Mouse (Mus musculus) bone marrow, adult 2 months (tissue): ENCODE data around the gene Cyb5r3.

Source experiments
- CTCF ChIP-seq: fragments of 200-500 bp; IDR thresholded peaks from 2 replicates; pipeline ENCODE4 v1.5.1; 2011; ENCODE audit warnings: low read length, control low read depth; ENCODE audit not compliant: control insufficient read depth, insufficient read depth
- POLR2A ChIP-seq: fragments of 200-500 bp; IDR thresholded peaks from 2 replicates; pipeline ENCODE4 v1.6.1; 2011; ENCODE audit warnings: low read depth, mild to moderate bottlenecking, control low read depth, low read length, borderline replicate concordance; ENCODE audit not compliant: control insufficient read depth

DNA sequence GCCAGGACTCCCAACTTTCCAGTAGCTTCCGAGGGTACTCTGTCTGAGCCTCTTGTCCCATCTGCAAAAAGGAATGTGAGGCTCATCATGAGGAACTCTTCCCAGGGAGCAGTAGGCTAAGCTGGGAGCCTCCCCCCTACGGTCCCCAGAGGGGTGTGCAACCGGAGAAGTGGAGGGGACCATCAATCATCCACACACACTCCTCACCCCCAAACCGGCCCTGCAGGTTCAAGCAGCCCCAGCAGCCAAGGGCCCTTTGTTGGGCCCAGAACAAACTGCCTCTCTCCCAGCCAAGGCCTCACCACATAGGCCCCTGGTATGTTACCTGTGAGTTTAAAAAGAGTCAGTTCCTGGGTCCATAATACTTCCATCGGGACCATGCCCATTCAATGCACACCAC lies 5.3 kb downstream of the Cyb5r3 start:
- TF ChIP-seq CTCF (no peak), POLR2A (no peak)
